Mouse (Mus musculus): ENCODE measurements around the gene Slc7a11.

- no peak for TF ChIP-seq CTCF (IDR thresholded peaks at IDR 0.05; ENCODE audit: low read depth)
- no peak for TF ChIP-seq EP300 (IDR thresholded peaks at IDR 0.05; ENCODE audit: low read depth)
Measured at GRCm38 (mm10) chr3:49870786-49871185, 572.6 kb downstream of the Slc7a11 start.

Measured in liver, embryonic 14.5 days (tissue).